ENCODE assay signal across 8 mouse cellular contexts in the genomic region with DNA sequence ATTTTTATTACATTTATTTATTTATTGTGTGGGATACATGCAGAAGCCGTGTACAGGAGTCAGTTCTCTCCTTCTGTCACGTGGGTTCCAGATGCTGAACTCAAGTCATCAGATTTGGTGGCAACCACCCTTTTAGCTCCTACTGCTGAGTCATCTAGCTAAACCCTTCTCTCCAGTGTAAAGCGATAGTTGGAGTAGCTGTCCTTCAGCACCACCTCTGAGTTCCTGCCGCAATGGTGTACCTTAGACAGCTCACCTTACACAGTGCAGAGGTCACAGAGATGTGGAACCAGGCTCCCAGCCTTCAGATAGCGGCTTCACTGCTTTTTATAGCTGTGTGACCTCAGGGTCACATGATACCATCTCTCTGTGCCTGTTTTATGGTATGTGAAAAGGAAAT.
DNase-seq lines count a peak whose midpoint lies in the region; ATAC-seq and TF ChIP-seq lines count a peak whose summit lies in the region.

No protein-coding gene starts in this region.

- H3K4me2 ChIP-seq in stomach, postnatal 0 days (replicated peaks; ENCODE audit: low read depth): no peak overlapping the region
- H3K4me2 ChIP-seq in forebrain, embryonic 13.5 days: no peak overlapping the region

- H3K36me3 ChIP-seq in stomach, postnatal 0 days (ENCODE audit: control insufficient read depth, insufficient read depth, low read length): no peaks in the 10 kb centered on the region
- no peaks in the 10 kb centered on the region for H3K36me3 ChIP-seq in forebrain, embryonic 13.5 days (ENCODE audit: poor library complexity, severe bottlenecking)

- H3K4me3 ChIP-seq in stomach, postnatal 0 days (ENCODE audit: low read depth, low read length): no peak overlapping the region
- H3K4me3 ChIP-seq in forebrain, embryonic 13.5 days: no peak overlapping the region

- 11% methylated on average over 5 of the region's 5 CpGs for WGBS in stomach, postnatal 0 days
- WGBS in forebrain, embryonic 13.5 days: 17% methylated on average over 5 of the region's 5 CpGs

- no peaks in the 10 kb centered on the region for H3K9me3 ChIP-seq in stomach, postnatal 0 days (ENCODE audit: control insufficient read depth, low read length)
- H3K9me3 ChIP-seq in forebrain, embryonic 13.5 days (replicated peaks): no peaks in the 10 kb centered on the region

- DNase-seq in retina, embryonic 14.5 days (ENCODE audit: low spot score): peak; percentile 50
- DNase-seq in retina, postnatal 1 day: no peak
- peak; percentile 76 for DNase-seq in c-Kit-positive CD71-negative TER-119-negative erythroid progenitor cells, embryonic 14.5 days (ENCODE audit: low read depth)
- DNase-seq in kidney, postnatal 10 days: peak; percentile 65
- peak; percentile 67 for DNase-seq in stomach, postnatal 0 days (ENCODE audit: low spot score)
- no peak for DNase-seq in right cerebral cortex, adult 2 months (ENCODE audit: low spot score in 2 of 2)
- no peak for DNase-seq in spleen, adult 18-20 months

- TF ChIP-seq EP300 in stomach, postnatal 0 days (optimal IDR thresholded peaks at IDR 0.05): no peak

- no peak for TF ChIP-seq CTCF in stomach, postnatal 0 days (IDR thresholded peaks at IDR 0.05; ENCODE audit: low read depth)

- H3K27ac ChIP-seq in stomach, postnatal 0 days (replicated peaks): no peak overlapping the region
- H3K27ac ChIP-seq in forebrain, embryonic 13.5 days: no peak overlapping the region

- peak; percentile 72 for ATAC-seq in stomach, postnatal 0 days (ENCODE audit: low FRiP score, low TSS enrichment)
- no peak for ATAC-seq in forebrain, embryonic 13.5 days

- H3K4me1 ChIP-seq in stomach, postnatal 0 days (replicated peaks; ENCODE audit: control insufficient read depth, insufficient read depth): no peaks in the 10 kb centered on the region
- H3K4me1 ChIP-seq in forebrain, embryonic 13.5 days: peaks cover 21% of the 10 kb centered on the region

- no peak overlapping the region for H3K9ac ChIP-seq in stomach, postnatal 0 days (ENCODE audit: low read length)
- no peak overlapping the region for H3K9ac ChIP-seq in forebrain, embryonic 13.5 days

- H3K27me3 ChIP-seq in stomach, postnatal 0 days (ENCODE audit: control insufficient read depth, insufficient read depth, low read length): no peaks in the 10 kb centered on the region
- peaks cover 11% of the 10 kb centered on the region; the same call in 1 of the 2 replicates for H3K27me3 ChIP-seq in forebrain, embryonic 13.5 days

Comparison
In these comparisons a context has a peak if more than half of its experiments do, and no peak if none do; other contexts are left out.
1. DNase-seq: peak in retina, embryonic 14.5 days (single experiment), c-Kit-positive CD71-negative TER-119-negative erythroid progenitor cells, embryonic 14.5 days (single experiment), kidney, postnatal 10 days (single experiment) and stomach, postnatal 0 days (single experiment); none in retina, postnatal 1 day (single experiment), right cerebral cortex, adult 2 months (0 of 2) and spleen, adult 18-20 months (0 of 2).